Mouse (Mus musculus) right cerebral cortex, adult 2 months (tissue): ENCODE results near the gene Fam8a1.

Experiments
- DNase-seq, 2 experiments: peaks; one replicate each; pipeline ENCODE4 v3.0.0; 2021 to 2022; ENCODE audit warnings: low spot score in 2 of 2

The Fam8a1 gene

GRCm38 (mm10) chr13:46669048-46669619 is at the start of gene Fam8a1:
Fam8a1 (plus strand) TSS chr13:46669522.
- DNase-seq, result peak; percentile 91 to 94

GRCm38 (mm10) chr13:46619633-46620032 is 49.7 kb upstream of the Fam8a1 start:
- DNase-seq, result no peak

- DNase-seq, result no peak
Observed at GRCm38 (mm10) chr13:46620964-46621757, 48.2 kb upstream of the Fam8a1 start.

- peak; percentile 23 to 34 for DNase-seq
Observed at GRCm38 (mm10) chr13:46626608-46627007, 42.7 kb upstream of the Fam8a1 start.

DNA sequence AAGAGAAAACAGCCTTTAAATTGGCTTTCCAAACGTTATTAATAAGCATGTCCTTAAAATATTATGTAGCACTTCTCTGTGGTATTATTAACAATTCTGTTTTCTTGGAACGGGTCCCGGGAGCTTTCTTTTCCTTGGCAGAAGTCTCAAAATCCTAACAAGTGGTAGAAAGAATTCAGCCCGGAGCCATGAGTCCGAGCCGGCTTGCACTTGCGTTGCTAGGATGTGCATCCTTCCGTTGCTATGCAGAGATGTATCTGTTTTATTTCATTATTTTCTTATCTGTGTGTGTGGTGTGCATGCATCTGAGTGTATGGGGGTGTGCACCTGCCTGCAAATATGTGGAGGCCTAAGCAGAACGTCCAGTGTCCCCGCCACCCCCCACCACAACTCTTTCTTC is 41.5 kb upstream of the Fam8a1 start:
- DNase-seq, result peak; percentile 63 to 66

- DNase-seq, result no peak
Observed at GRCm38 (mm10) chr13:46629391-46629790, 39.9 kb upstream of the Fam8a1 start.

- DNase-seq, result no peak
Observed at GRCm38 (mm10) chr13:46632796-46633195, 36.5 kb upstream of the Fam8a1 start.

GRCm38 (mm10) chr13:46633320-46634132 is 35.8 kb upstream of the Fam8a1 start:
- DNase-seq, result peak; percentile 52 to 73

DNA sequence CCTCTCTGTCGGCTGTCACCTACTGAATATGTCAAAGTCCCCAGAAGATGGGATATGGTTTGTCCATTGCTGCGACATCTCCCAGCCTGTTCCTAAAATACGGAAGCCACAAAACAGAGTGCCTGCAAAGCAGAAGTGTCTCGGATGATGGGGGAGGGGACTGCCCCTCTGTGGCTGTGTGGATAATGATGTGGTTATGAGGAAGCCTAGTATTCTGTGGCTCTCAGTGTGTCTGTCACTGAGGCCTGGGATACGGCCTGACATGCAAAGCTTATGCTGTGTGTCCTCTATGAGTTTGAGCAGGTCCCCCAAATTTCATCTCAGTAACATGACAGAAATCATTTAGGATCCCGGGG is 35.2 kb upstream of the Fam8a1 start:
- DNase-seq, result peak; percentile 44 to 67

- no peak for DNase-seq
Observed at GRCm38 (mm10) chr13:46640608-46641468, 28.5 kb upstream of the Fam8a1 start.

- DNase-seq, result no peak
Observed at GRCm38 (mm10) chr13:46642318-46642717, 27.0 kb upstream of the Fam8a1 start.

DNA sequence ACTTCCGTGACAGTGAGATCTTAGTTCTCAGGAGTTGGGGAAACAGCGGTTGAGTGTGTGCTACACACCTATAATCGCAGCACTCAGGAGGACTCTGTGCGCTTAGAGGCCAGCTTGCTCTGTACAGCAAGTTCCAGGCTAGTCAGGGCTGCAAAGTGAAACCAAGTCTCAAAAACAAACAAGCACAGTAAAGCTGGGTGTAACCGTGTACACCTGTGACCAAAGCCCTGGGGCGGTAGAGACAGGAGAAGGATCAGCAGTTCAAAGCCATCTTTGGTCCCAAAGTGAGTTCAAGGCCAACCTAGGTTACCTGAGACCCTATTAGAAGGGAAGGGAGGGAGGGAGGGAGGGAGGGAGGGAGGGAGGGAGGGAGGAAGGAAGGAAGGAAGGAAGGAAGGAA is 25.1 kb upstream of the Fam8a1 start:
- DNase-seq, result no peak

DNA sequence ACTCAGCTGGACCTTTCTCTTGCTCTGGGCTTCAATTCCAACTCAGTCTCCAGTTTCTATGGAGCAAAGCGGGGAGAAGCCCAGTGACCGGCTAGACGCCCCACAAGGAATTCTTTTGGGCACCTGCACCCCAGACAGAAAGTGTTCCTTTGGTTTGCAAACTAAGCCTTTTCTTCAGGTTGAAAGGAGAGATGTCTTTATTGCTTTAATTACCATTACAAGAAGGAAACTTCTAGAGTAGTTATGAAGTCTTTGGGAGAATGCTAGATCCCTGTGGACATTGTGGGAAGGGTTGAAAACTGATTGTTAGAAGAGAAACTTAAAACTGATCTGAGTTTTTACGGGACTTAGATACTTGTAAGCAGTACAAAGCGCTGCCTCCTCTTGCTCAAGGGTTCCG is 23.8 kb upstream of the Fam8a1 start:
- no peak for DNase-seq

DNA sequence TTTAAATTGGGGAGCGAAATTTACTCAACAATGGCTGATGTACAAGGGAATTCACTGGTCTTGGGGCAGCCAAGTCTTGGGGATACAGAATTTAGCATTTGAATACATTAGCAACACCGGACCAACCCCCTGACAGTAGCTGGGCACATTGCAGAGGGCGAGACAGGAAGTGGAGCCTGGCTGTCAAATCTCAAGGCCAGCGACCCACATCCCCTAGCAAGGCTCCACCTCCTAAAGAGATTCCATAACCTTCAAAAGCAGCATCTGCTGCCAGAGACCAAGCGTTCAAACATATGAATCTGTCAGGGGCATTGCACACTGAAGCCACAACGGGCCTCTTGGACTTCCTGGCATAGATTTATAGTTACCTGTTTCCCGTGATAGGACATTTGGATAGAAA is 17.5 kb upstream of the Fam8a1 start:
- no peak for DNase-seq

DNA sequence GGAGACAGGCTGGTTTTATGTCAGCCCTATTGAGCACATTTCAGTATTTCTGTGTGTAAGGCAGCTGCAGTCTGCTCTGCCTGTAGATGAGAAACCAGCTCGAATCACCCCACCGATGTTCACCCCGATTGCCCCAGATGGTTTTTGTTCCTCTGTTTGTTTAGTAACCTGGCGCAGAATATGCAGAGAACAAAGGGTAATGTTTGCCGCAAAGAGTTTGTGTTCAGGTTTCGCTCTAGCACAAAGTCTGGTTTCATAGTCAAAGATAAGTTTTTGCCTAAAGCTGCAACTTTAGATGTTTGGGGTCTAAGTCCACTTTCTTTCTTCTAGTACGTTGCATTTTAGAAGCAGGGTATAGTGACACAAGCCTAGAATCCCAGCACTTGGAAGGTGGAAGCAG is 16.7 kb upstream of the Fam8a1 start:
- no peak for DNase-seq

GRCm38 (mm10) chr13:46653671-46654070 is 15.7 kb upstream of the Fam8a1 start:
- no peak for DNase-seq

DNA sequence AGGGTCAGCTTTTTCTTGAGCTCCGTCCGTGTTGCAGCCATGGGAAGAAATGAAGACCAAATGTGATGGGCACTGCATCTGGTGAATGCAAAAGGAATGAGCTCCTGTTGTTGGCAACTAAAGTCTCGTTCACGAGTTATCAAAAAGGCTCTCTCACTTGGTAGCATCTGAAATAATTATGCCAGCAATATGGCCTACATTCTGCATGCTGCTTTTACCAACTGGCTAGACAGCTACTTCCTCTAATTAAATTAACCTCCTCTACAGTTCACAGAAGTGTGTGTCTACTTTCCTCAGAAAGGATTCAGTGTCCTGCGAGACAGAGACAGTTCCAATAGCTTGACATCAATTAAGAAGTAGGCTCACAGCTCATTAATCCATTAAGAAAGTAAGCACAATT is 14.8 kb upstream of the Fam8a1 start:
- DNase-seq, result no peak

- DNase-seq, result no peak
Observed at GRCm38 (mm10) chr13:46659211-46659610, 10.1 kb upstream of the Fam8a1 start.

DNA sequence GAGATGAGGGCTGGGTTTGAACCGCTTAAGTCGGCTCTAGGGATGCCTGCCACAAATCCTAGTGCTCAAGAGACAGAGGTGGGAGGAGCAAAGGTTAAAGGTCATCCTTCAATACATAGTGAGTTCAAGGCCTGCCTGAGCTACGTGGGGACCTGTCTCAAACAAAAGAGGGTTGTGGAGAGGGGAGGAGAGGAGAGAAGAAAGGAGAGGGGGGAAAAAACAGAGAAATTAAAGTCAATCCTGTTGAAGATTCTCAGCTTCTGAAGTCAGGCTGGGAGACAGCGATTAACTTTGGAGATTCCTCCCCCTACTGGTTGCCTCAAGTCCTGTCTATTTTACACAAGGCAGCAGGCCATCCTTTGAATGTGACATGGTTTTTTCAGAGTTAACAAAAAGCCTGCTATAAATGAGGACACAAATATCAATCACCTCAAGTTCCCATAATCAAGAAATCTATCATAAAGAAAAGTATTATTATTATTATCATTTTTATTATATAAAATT is 5.8 kb upstream of the Fam8a1 start:
- peak; percentile 36 to 37 for DNase-seq

GRCm38 (mm10) chr13:46669620-46670271 is 424 bp downstream of the Fam8a1 start:
- no peak for DNase-seq

- no peak for DNase-seq
Observed at GRCm38 (mm10) chr13:46670514-46670913, 1.2 kb downstream of the Fam8a1 start.
